Mouse (Mus musculus): ENCODE results near the gene Siglecg. TPM values are rescaled to one million over a fixed set of nuclear protein-coding genes. Genes with fewer than 3 reads are reported as not detected.
"Not testable (repeated sequence)": the region's sequence is repeated elsewhere in the genome, so short reads cannot be mapped to it uniquely, and the experiment has no call there.

Gene Siglecg
- under 1 TPM in 1 of 2 experiments, not detected in 1; 0.42 TPM for total RNA-seq (2021)
- long read RNA-seq, experiment 1 = 0 reads
- long read RNA-seq, experiment 2 = 0 reads

GRCm38 (mm10) chr7:43408131-43408553 lies at the start of gene Siglecg:
Siglecg (plus strand) TSS chr7:43408204.
- no peak for DNase-seq (ENCODE audit: low spot score in 2 of 2)
- intact Hi-C loops (cut with DNase I) = no loop called here

DNA sequence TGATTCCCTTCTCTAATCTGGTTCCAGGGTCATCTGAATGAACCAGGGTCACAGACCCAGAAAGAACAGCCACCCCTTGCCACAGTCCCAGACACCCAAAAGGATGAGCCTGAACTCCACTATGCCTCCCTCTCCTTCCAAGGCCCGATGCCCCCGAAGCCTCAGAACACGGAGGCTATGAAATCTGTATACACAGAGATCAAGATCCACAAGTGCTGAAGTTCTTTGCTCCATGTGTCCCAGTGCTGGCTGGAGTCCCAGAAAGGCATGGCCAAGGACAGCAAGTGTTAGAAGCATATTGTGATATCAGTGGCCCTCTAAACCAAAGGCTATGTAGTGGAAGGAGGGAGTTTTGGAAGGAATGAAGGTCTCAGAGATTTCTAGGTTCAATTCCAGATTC lies 49.4 kb upstream of the Siglecg start:
- no peak for DNase-seq (ENCODE audit: low spot score in 2 of 2)
- intact Hi-C loops (cut with DNase I) = no loop called here

- intact Hi-C loops (cut with DNase I) = no loop called here
- no peak for DNase-seq (ENCODE audit: low spot score in 2 of 2)
These were observed 46.6 kb upstream of the Siglecg start for GRCm38 (mm10) chr7:43361442-43361841.

DNA sequence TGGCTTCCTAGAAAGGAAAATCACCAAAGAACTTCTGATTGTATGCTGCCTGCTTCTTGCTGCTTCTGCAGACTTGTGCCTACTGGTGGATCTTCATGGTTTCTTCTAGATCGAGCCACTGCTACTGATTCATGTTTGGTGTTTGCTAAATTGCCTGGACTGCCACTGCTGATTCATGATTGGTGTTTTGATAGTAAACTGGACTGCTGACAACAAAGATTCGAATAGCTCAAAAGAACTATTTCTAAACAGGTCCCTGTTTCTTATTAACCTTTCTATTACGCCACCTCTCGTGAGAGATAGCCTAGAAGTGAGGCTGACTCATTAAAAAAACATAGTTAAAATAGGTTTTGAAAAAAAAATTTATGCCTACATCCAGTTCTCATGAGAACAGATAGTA lies 46.0 kb upstream of the Siglecg start:
- DNase-seq (ENCODE audit: low spot score in 2 of 2) = no peak
- intact Hi-C loops (cut with DNase I) = no loop called here

GRCm38 (mm10) chr7:43378226-43378625 lies 29.8 kb upstream of the Siglecg start:
- DNase-seq (ENCODE audit: low spot score in 2 of 2) = peak; percentile 37 to 60

DNA sequence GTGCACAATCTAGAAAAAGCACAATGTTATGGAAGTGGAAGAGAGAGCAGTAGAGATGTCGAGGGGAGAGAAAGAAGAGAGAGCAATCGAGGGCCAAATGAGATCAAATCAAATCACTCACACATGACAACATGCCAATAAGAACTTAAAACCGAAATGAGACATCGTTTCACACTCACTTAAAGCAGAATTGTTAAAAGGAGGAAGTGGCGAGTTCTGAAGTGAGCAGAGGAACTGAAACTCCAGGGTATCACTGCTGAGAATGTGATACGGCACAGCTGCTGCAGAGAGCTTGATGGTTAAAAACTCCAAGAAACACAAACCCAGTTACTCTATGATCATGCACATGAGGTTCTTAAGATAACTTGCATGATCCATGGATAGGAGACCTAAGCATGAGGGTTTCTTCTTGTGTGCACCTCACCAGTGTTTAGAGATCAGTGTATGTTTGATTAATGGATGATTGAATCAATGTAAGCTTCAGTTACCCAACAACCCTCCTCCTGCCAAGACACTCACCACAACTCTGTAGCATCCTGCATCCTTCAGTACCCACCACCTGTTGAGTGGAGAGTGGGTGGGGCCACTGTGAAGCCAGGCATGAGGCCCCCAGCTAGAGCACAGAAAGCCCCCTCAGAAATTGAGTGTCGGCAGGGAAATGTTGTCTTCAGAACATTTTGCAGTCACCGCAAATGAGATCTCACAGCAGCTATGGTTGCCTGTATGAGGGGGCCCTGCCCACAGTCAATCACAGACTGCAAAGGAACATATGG lies 15.5 kb upstream of the Siglecg start:
- peak in 1 of 2 experiments; percentile 2 for DNase-seq (ENCODE audit: low spot score in 2 of 2)

More at GRCm38 (mm10) chr7:43378226-43378625, 29.8 kb upstream of the Siglecg start:
- intact Hi-C loops (cut with DNase I) = no loop called here

DNA sequence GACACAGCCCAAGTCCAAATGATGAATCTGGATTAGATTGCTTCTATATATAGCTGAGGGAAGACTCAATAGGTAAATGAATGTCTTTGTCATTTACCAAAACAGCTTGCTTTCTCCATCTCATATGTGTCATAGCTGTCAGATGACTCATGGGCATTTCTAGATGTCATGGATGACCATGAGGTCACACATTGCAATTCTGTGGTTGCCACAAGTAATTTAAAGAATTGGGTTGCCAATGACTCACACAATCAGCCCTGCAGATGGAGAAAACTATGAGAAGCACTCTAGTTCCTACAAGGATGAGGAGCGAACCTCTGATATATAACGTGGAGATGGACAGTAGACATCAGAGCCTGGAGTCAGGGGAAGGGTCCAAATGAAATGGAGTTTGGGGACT lies 8.5 kb upstream of the Siglecg start:
- intact Hi-C loops (cut with DNase I) = no loop called here
- no peak for DNase-seq (ENCODE audit: low spot score in 2 of 2)

More for the DNA sequence above, 15.5 kb upstream of the Siglecg start:
- intact Hi-C loops (cut with DNase I) = no loop called here

GRCm38 (mm10) chr7:43402718-43403117 lies 5.3 kb upstream of the Siglecg start:
- no peak for DNase-seq (ENCODE audit: low spot score in 2 of 2)
- intact Hi-C loops (cut with DNase I) = no loop called here

DNA sequence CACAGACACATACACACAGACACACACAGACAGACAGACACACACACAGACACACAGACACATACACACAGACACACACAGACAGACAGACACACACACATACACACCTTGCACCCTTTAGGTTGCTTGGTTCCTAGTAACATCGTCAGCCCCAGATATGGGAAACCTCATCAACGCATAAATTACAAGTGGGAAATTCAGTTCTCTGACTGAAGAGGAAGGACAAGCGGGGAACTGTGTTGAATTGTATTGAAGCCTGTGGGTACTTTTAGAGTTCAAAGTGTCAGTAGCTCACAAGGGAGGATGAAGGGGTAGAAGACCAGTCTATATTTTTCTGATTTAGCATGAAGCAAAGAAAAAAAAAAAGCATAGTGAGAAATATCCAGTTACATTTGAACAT lies 431 bp upstream of the Siglecg start:
- no peak for DNase-seq (ENCODE audit: low spot score in 2 of 2)
- intact Hi-C loops (cut with DNase I) = no loop called here

DNA sequence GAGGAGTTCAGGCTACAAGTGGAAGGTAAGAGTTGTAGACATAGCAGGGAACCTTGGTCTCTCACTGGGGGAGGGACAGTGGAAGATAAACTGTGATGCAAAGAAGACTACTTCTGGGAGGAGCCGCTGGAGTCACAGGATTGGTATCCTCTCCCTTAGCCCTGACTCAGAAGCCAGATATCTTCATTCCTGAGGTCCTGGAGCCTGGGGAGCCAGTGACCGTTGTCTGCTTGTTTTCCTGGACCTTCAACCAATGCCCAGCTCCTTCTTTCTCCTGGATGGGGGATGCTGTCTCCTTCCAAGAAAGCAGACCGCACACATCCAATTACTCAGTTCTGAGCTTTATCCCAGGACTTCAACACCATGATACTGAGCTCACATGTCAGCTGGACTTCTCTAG lies 1.1 kb downstream of the Siglecg start:
- DNase-seq (ENCODE audit: low spot score in 2 of 2) = no peak
- intact Hi-C loops (cut with DNase I) = no loop called here

- DNase-seq (ENCODE audit: low spot score in 2 of 2); intact Hi-C loops (cut with DNase I): not testable (repeated sequence)
These were observed 3.7 kb downstream of the Siglecg start for GRCm38 (mm10) chr7:43411724-43412123.

DNA sequence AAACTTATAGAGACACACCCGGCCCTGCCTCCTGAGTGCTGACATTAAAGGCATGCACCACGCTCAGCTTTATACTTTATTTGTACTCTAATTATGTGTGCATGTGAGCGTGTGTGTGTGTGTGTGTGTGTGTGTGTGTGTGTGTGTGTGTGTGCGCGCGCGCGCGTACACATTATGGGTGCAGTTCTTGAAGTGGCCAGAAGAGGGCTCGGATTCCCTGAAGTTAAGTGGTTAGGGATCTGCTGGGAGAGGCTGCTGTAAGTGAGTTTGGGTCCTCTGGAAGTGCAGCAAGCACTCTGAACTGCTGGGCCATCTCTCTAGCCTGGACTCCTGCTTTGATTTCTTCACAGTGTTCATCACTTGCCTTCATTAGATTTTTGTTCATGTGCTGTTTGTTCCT lies 9.3 kb downstream of the Siglecg start:
- intact Hi-C loops (cut with DNase I) = no loop called here
- no peak for DNase-seq (ENCODE audit: low spot score in 2 of 2)

DNA sequence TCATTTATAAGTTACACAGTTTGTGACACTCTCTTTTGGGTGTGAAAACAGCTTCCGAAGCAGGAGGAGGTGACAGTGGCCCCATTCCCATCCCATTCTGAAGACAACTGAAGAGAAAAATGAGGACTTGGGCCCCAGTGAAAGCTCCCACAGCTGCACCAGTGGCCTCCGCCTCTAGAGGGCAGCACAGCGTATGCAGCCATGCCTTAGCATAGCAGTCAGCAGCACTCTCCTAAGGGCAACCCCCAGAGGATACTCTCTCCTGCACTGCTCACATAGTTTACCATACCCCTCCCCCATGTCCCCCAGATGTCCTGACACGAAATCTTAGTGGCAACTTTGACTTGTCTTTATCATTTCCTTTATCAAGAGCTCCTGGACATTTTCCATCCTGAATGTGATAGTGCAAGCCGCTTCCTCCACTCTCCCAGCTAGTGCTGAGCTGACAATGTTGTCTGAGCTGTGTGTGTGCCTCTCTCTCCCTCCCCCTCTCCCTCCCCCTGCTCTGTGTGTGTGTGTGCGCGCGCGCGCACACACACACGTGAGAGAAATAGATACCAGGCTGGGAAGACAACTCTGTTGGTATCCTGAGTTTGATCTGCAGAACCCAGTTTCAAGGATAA lies 15.1 kb downstream of the Siglecg start:
- peak; percentile 79 to 87 for DNase-seq (ENCODE audit: low spot score in 2 of 2)
- intact Hi-C loops (cut with DNase I) = loop anchor here (5.0 kb wide), 1 partner anchor 44 kb away; no protein-coding TSS in a partner anchor

DNA sequence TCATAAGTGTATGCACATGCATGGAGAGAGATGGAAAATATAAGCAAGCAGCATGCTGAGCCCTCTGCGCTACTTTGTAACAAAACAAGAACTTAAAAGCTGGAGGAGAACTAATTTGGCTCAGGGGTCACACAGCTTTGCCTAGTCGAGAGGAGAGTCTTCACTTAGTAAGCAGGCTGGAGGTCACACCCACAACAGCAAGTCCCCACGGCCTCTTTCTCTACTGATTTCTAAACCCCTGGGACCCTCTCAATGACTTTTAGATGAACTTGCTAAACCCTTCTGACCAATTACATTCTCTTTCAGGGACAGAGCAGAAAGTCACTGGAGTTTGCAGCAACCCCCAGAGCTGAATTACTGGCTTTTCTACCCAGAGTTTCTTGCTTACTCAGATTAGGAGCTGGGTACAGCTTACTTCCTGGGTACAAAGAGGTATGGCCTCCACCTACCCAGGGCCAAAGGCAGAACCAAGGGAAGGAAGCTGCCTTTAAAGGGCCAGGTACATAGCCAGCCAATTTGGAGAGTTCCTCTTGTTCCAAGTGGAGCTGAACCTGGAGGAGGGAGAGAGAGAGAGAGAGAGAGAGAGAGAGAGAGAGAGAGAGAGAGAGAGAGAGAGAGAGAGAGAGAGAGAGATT lies 16.1 kb downstream of the Siglecg start:
- no peak for DNase-seq (ENCODE audit: low spot score in 2 of 2)
- intact Hi-C loops (cut with DNase I) = loop anchor here (5.0 kb wide), 1 partner anchor 43 kb away; no protein-coding TSS in a partner anchor

DNA sequence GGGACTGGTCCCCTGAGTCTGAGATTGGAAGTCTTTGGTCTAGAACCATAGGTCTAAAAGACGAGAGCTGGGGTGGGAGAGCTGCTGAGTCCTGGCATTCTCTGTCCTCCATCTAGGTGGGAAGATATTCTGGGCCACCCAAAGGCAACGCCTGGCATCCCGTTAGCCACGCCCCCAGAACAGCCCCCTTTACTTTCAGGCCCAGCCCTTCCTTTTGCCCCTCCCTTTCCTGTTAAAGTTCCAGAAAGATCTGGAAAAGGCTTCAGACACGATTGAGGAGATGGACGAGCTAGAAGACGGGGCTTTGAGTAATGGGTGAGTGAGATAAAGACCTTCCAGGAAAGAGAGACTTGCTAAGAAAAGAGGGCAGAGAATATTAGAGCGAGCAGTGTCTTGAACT lies 19.4 kb downstream of the Siglecg start, which contains the start of gene Lim2:
Gene Lim2, plus strand, starts transcription at position 265 of the 400 bp plus-strand sequence.
- no peak for DNase-seq (ENCODE audit: low spot score in 2 of 2)
- intact Hi-C loops (cut with DNase I) = no loop called here

DNA sequence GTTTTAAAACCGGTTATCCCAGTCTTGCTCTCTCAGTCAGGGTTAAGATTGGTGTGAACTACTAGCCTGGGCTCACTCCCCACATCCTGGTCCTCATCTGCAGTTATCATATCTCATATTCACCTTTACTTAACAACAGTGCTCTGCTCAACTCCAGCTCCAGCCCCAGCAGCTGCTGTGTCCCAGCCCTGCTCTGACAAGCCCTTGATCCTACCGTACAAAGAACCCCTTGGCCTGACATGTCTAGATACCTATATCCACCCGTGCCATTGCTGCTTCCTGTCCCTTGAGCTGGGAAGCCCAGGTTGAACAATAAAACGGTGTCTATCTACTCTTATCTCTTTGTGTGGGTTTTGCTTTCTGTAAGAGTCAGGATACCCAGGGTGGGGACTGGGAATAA lies 21.5 kb downstream of the Siglecg start:
- DNase-seq (ENCODE audit: low spot score in 2 of 2) = no peak
- intact Hi-C loops (cut with DNase I) = no loop called here

DNA sequence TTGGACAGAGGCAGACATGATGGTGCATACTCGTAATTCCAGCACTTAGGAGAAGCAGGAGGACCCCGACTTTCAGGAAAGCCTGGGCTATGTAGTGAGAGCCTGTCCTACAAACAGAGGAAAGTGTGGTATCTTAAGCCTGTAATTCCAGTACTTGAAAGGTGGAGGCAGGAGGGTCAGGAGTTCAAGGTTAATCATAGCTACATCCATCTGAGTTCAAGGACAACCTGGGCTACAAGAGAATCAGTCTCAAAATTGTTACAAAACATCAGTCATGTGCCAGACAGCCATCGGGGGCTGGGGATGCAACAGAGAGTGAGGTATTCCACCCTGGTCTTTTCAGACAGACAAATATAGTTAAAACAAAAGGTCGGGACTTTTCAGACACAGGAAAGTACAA lies 24.9 kb downstream of the Siglecg start:
- no peak for DNase-seq (ENCODE audit: low spot score in 2 of 2)
- intact Hi-C loops (cut with DNase I) = no loop called here

DNA sequence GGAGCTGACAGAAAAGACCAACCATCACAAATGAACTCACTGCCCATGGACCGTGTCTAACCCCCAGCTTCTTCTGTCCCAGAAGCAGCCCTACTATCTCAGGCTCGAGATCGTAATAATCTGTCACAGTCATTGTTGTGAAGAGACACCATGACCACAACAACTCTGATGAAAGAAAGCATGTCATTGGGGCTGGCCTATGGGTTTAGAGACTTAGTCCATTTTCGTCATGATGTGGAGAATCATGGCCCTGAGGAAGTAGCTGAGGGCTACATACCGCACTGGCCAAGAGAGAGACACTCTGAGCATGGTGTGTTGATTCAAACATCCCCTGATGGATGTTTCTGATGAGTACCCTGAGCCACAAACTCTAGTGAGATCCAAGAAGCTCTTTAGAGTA lies 26.7 kb downstream of the Siglecg start:
- no peak for DNase-seq (ENCODE audit: low spot score in 2 of 2)
- intact Hi-C loops (cut with DNase I) = no loop called here

GRCm38 (mm10) chr7:43436341-43437255 lies 28.6 kb downstream of the Siglecg start, which contains the start of gene Nkg7:
Nkg7 (plus strand) TSS chr7:43437073.
- intact Hi-C loops (cut with DNase I) = no loop called here
- no peak for DNase-seq (ENCODE audit: low spot score in 2 of 2)

Measured in left cerebral cortex, postnatal 14 days (tissue).